Mouse (Mus musculus): ENCODE results near the gene Jmy. TPM values are rescaled to one million over a fixed set of nuclear protein-coding genes. Genes with fewer than 3 reads are reported as not detected.

Gene Jmy
- polyA plus RNA-seq, 1 experiment from 2014 or later = 15.6 TPM

DNA sequence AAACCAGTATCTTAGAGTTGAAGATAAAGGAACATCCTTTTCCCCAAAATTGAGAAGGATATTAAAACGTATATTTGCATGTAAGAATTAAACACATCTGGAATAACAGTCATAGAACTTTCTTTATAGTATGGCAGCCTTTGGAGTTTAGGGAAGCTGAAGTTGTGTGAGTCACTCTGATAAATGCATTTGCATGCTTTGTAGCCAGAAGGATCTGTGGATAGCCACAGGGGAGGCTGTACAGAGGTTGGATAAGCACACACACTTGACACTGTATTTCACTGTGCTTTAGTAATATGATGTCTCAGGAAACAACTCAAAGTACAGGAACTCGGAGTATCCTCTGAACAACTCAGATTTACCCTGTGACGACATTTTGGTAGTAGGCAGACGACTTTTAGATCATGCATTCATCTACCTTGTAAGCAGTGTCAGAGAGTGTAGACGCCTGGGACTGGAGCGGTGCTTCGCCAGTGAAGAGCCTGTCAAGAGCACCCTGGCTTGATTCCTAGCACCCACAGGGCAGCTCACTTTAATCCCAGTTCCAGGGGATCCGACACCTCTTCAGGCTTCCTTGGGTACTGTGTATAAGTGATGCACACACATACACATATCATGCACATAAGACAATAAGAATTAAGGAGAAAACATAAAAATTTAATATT, 119.1 kb downstream of the Jmy start:
- no peak for TF ChIP-seq CTCF (IDR thresholded peaks at IDR 0.05)
- ChIA-PET CTCF (no interaction called here), POLR2A (no interaction called here)
- ATAC-seq = no peak
- DNase-seq (ENCODE audit: low read depth, low spot score) = no peak
- no peaks in the 10 kb centered on the region for H3K27me3 ChIP-seq
- in situ Hi-C loops (cut with MboI; ENCODE audit: low pct_unique_long_range_greater_than_20kb) = no loop called here

Other genes with a start within 250 kb of the Jmy start
- 15.1 TPM for gene Homer1, start 200.2 kb downstream of the Jmy start, polyA plus RNA-seq (2021)
- gene Bhmt, start 138.2 kb upstream of the Jmy start, polyA plus RNA-seq (2021) = not detected
- 0.04 TPM for gene Bhmt2, start 174.5 kb upstream of the Jmy start, polyA plus RNA-seq (2021)
- gene Dmgdh, start 174.6 kb upstream of the Jmy start, polyA plus RNA-seq (2021) = not detected

Data from Patski (cell line).